Mouse (Mus musculus) midbrain, embryonic 12.5 days (tissue): ENCODE measurements around the gene Gdf15. TPM values are rescaled to one million over a fixed set of nuclear protein-coding genes. Genes with fewer than 3 reads are reported as not detected.

ENCODE experiments used
- ATAC-seq: fragments of 200-750 bp; cut with Nextera tagmentation; 2 replicates; pipeline ENCODE4 v1.8.0; 2017; ENCODE audit warnings: low read depth, moderate TSS enrichment, moderate library complexity; ENCODE audit not compliant: low FRiP score
- H3K27ac ChIP-seq: fragments of 300-500 bp; sonication (generic); replicated peaks from 2 replicates; pipeline ENCODE4 v1.5.1; 2016; ENCODE audit warnings: mild to moderate bottlenecking
- H3K27me3 ChIP-seq: fragments of 300-500 bp; sonication (generic); 2 replicates; pipeline ENCODE4 v1.6.1; 2016; ENCODE audit warnings: mild to moderate bottlenecking
- H3K36me3 ChIP-seq: fragments of 300-500 bp; sonication (generic); 2 replicates; pipeline ENCODE4 v1.6.1; 2016
- H3K4me1 ChIP-seq: fragments of 300-500 bp; sonication (generic); 2 replicates; pipeline ENCODE4 v1.6.1; 2016
- H3K4me2 ChIP-seq: fragments of 300-500 bp; sonication (generic); replicated peaks from 2 replicates; pipeline ENCODE4 v1.6.1; 2016; ENCODE audit warnings: mild to moderate bottlenecking, moderate library complexity
- H3K4me3 ChIP-seq: fragments of 300-500 bp; sonication (generic); 2 replicates; pipeline ENCODE4 v1.5.1; 2016; ENCODE audit warnings: mild to moderate bottlenecking
- H3K9ac ChIP-seq: fragments of 300-500 bp; sonication (generic); replicated peaks from 2 replicates; pipeline ENCODE4 v1.6.1; 2016; ENCODE audit warnings: mild to moderate bottlenecking, moderate library complexity
- H3K9me3 ChIP-seq: fragments of 300-500 bp; sonication (generic); 2 replicates; pipeline ENCODE4 v1.6.1; 2016; ENCODE audit warnings: mild to moderate bottlenecking
- WGBS: fragments of 180-500 bp; shearing (Covaris S2); methylation state at CpG from one replicate; pipeline ENCODE4 v1.1.7; 2016; 5-methylcytosine and 5-hydroxymethylcytosine counted together
- polyA plus RNA-seq: library from polyadenylated mRNA; unstranded; fragments of >200 nt; fragmentation: Nextera tagmentation; extraction: Ambion mirVana; gene quantifications from 2 replicates; pipeline ENCODE4 v1.2.1, GENCODE M21; 2016

Gdf15 gene
- polyA plus RNA-seq, 1 experiment from 2014 or later: not detected

DNA sequence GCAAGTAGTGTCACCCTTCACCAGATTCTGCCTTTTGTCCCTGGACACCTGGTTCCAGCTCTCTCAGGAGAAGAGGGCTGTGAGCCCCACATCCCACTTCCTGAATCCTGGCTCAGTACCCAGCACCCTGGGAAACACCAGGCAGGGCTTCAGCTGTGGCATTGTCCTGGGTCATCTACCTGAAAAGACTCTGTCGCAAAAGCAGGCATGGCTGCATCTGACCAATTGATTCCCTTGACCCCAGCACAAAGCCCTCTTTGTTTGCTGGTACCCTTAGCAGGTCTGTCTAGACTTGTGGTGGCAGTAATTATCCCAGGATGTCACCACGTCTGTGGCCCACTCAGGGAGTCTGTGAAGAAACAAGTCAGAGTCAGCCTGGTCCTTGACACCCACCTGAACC is 23.2 kb upstream of the Gdf15 start:
- ATAC-seq: no peak
- peaks cover 28% of the 10 kb centered on the region for H3K36me3 ChIP-seq
- no peaks in the 10 kb centered on the region for H3K27me3 ChIP-seq
- H3K4me1 ChIP-seq: peaks cover 60% of the 10 kb centered on the region
- H3K4me2 ChIP-seq: no peak overlapping the region; the same call in 1 of the 2 replicates
- peak overlapping the region; percentile 96 for H3K27ac ChIP-seq
- no peak overlapping the region for H3K4me3 ChIP-seq
- H3K9me3 ChIP-seq: no peaks in the 10 kb centered on the region
- 9% methylated on average over 2 of the region's 2 CpGs for WGBS
- no peak overlapping the region for H3K9ac ChIP-seq

- Histone ChIP-seq H3K9me3 (no peaks in the 10 kb centered on the region), H3K36me3 (peaks cover 39% of the 10 kb centered on the region), H3K4me1 (peaks cover 60% of the 10 kb centered on the region), H3K27ac (0 out of 2 replicates have a peak overlapping the region, but pooled peaks have one; percentile 11), H3K4me3 (no peak overlapping the region), H3K4me2 (no peak overlapping the region), H3K9ac (no peak overlapping the region), H3K27me3 (no peaks in the 10 kb centered on the region)
- ATAC-seq: no peak
- WGBS: 62% methylated on average over 1 of the region's 1 CpGs
Observed at GRCm38 (mm10) chr8:70654121-70654520, 21.9 kb upstream of the Gdf15 start.

- Histone ChIP-seq H3K4me1 (peaks cover 56% of the 10 kb centered on the region), H3K4me2 (no peak overlapping the region), H3K36me3 (peaks cover 39% of the 10 kb centered on the region), H3K4me3 (no peak overlapping the region), H3K27ac (peak overlapping the region; percentile 25; the same call in 1 of the 2 replicates), H3K9me3 (no peaks in the 10 kb centered on the region), H3K27me3 (no peaks in the 10 kb centered on the region), H3K9ac (no peak overlapping the region)
- no peak for ATAC-seq
- 47% methylated on average over 2 of the region's 2 CpGs for WGBS
Observed at GRCm38 (mm10) chr8:70653226-70653625, 21.0 kb upstream of the Gdf15 start.

DNA sequence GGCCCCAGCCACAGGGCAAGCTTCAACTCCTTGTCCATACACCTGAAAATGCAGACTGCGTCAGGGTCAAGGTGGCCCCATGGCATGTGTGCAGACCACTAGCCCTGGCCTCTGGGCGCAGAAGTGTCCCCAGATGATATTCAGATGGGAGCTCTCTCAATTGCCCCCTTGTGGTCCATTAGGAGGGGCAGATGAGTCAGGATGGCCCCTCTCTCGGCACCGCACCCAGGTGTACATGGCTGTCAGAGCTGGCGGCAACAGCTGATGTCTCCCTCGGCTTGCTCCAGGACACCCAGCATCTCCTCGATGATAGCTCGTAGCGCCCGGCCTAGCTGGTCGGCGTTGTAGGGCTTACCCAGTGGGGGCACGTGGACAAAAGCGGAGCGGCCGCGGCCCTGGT is 18.1 kb upstream of the Gdf15 start:
- no peaks in the 10 kb centered on the region for H3K27me3 ChIP-seq
- 93% methylated on average over 17 of the region's 17 CpGs for WGBS
- H3K4me1 ChIP-seq: peaks cover 37% of the 10 kb centered on the region
- H3K4me2 ChIP-seq: no peak overlapping the region
- H3K9ac ChIP-seq: no peak overlapping the region
- 0 out of 2 replicates have a peak overlapping the region, but pooled peaks have one; percentile 6 for H3K27ac ChIP-seq
- no peak for ATAC-seq
- H3K4me3 ChIP-seq: no peak overlapping the region
- H3K9me3 ChIP-seq: no peaks in the 10 kb centered on the region
- H3K36me3 ChIP-seq: peaks cover 39% of the 10 kb centered on the region

DNA sequence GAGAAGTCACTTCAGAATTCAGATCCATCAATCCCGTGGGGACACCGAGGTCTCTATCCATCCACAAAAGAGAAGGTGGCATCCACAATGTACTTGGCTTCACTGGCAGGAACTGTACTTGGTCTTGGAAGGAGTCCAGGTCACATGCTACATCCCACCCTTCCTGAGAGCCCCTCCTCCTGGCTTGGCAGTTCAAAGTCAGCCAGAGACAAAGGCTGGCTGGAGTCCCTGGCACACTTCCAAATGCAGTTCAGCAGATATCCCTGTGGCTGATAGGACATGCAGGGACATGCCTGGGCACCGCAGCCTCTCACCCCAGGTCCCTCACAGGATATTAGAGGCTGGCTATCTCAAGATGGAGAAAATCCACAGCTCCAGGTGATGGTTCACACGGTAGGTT is 17.1 kb upstream of the Gdf15 start:
- Histone ChIP-seq H3K9me3 (no peaks in the 10 kb centered on the region), H3K4me3 (no peak overlapping the region), H3K4me2 (no peak overlapping the region), H3K27ac (peak overlapping the region; percentile 66), H3K27me3 (no peaks in the 10 kb centered on the region), H3K9ac (no peak overlapping the region), H3K36me3 (peaks cover 35% of the 10 kb centered on the region), H3K4me1 (peaks cover 31% of the 10 kb centered on the region)
- ATAC-seq: peak; percentile 53
- 75% methylated on average over 4 of the region's 4 CpGs for WGBS

DNA sequence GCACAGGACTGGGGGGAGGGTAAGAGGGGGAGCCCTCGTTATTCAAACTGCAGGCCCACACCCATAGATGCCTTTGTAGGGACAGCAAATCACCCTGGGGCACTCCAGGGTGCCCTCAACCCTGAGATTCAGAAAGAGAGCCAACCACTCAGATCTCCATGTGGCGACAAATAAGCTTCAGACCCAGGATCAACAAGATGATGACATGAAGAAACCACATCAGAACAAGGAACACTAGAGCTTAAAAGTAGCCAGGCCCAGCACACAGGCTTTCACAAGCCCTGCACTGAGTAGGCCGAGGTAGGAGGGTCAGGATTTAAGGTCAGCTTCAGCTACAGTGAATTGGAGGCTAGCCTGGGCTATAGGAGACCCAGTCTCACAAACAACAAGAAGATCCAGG is 16.7 kb upstream of the Gdf15 start:
- Histone ChIP-seq H3K27ac (peak overlapping the region; percentile 66), H3K27me3 (no peaks in the 10 kb centered on the region), H3K9ac (no peak overlapping the region), H3K4me3 (no peak overlapping the region), H3K4me1 (peaks cover 31% of the 10 kb centered on the region), H3K36me3 (peaks cover 35% of the 10 kb centered on the region), H3K4me2 (no peak overlapping the region), H3K9me3 (no peaks in the 10 kb centered on the region)
- no peak for ATAC-seq
- WGBS: 62% methylated on average over 3 of the region's 3 CpGs

- WGBS: 55% methylated on average over 1 of the region's 1 CpGs
- Histone ChIP-seq H3K9ac (no peak overlapping the region), H3K36me3 (peaks cover 35% of the 10 kb centered on the region), H3K4me2 (no peak overlapping the region), H3K4me1 (peaks cover 27% of the 10 kb centered on the region), H3K9me3 (no peaks in the 10 kb centered on the region), H3K27ac (peak overlapping the region; percentile 66; the same call in 1 of the 2 replicates), H3K27me3 (no peaks in the 10 kb centered on the region), H3K4me3 (no peak overlapping the region)
- ATAC-seq: no peak
Observed at GRCm38 (mm10) chr8:70648164-70648442, 15.8 kb upstream of the Gdf15 start.

DNA sequence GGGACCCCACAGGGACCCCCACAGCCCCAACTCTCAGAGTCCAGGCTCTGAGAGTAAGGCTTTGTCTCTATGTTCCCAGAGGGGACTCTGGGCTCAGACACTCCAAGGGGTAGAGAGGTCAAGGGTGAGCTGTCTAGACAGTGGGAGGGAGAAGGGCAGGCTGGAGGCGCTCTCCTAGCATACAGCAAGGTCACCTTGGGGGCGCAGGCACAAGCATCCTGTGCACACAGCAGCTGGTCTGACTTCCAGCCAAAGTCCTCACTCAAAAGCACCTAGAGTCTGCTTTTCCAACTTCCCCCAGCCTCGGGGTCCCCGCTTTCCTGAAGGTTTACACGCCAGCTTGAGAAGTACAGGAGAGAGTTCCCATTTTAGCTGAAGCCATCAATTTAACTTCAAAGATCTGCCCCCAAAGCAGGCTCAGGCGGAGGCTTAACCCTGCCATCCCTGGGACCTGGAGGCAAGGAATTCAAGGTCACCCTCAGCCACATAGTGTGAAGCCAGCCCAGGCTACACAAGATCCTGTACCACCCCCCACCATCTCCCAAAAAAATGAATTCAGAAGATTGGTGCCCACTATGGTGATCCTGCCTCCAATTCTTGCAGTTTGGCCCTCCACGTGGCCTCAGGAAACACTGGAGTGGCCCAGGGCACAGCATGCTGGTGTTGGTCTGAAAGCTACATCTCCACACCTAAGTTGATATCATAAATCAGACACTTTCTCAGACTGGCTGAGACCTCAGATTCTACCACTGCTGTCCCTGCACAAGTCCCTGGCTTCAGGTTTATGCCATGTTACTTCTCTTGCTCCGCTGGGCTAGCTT is 15.3 kb upstream of the Gdf15 start:
- H3K27ac ChIP-seq: peak overlapping the region; percentile 61
- no peak overlapping the region for H3K4me3 ChIP-seq
- no peak overlapping the region for H3K4me2 ChIP-seq
- ATAC-seq: no peak
- H3K9ac ChIP-seq: 0 out of 2 replicates have a peak overlapping the region, but pooled peaks have one; percentile 24
- H3K9me3 ChIP-seq: no peaks in the 10 kb centered on the region
- WGBS: 58% methylated on average over 8 of the region's 8 CpGs
- peaks cover 31% of the 10 kb centered on the region for H3K36me3 ChIP-seq
- peaks cover 24% of the 10 kb centered on the region for H3K4me1 ChIP-seq
- no peaks in the 10 kb centered on the region for H3K27me3 ChIP-seq

DNA sequence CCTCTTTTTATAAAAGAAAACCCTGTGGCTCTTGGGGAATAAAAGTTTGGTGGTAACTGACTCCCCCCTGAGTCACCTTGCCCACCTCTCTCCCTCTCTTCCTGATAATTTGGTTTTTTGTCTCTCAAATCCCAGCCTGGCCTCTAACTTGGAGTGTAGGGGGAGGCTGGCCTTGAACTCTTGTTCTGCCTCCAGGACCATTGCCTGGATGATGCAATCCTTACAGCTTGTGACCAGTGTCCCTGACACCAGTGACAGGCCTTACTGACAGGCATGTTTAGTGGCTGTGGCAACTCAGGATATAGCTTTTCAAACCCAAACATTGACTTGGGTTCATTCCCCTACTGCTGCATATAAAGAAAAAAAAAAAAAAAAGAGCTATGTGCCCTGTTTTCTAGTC is 14.5 kb upstream of the Gdf15 start:
- H3K27ac ChIP-seq: peak overlapping the region; percentile 61
- no peaks in the 10 kb centered on the region for H3K27me3 ChIP-seq
- H3K9ac ChIP-seq: no peak overlapping the region
- H3K9me3 ChIP-seq: no peaks in the 10 kb centered on the region
- H3K4me2 ChIP-seq: no peak overlapping the region
- peaks cover 24% of the 10 kb centered on the region for H3K4me1 ChIP-seq
- ATAC-seq: no peak
- H3K4me3 ChIP-seq: no peak overlapping the region
- H3K36me3 ChIP-seq: peaks cover 24% of the 10 kb centered on the region

DNA sequence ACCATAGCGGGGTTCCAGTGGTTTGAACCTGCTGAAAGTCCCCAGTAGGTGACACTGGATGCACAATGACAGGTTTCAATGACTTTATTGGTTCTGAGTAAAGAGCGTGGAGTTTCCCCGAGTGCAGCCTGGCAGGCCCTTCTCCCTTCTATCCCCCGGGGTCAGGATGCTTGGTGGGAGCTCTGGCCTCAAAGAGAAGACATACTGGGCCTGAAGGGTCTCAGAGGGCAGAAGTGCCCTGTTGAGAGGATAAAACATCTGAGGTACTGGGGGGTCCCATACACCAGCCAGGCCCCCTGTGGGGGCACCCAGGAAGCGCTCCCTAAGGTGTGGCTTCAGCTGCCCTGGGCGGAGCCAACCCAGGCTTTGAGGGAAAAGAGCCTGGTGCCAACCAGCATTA is 14.1 kb upstream of the Gdf15 start:
- H3K27ac ChIP-seq: peak overlapping the region; percentile 8
- H3K9ac ChIP-seq: no peak overlapping the region
- WGBS: 75% methylated on average over 6 of the region's 6 CpGs
- H3K4me1 ChIP-seq: peaks cover 24% of the 10 kb centered on the region
- H3K9me3 ChIP-seq: no peaks in the 10 kb centered on the region
- H3K4me2 ChIP-seq: no peak overlapping the region
- no peaks in the 10 kb centered on the region for H3K27me3 ChIP-seq
- H3K4me3 ChIP-seq: no peak overlapping the region
- peaks cover 20% of the 10 kb centered on the region for H3K36me3 ChIP-seq
- no peak for ATAC-seq

- Histone ChIP-seq H3K4me3 (no peak overlapping the region), H3K4me2 (no peak overlapping the region), H3K9ac (peak overlapping the region; percentile 8; the same call in 1 of the 2 replicates), H3K4me1 (peaks cover 24% of the 10 kb centered on the region), H3K36me3 (peaks cover 13% of the 10 kb centered on the region), H3K9me3 (no peaks in the 10 kb centered on the region), H3K27me3 (no peaks in the 10 kb centered on the region), H3K27ac (peak overlapping the region; percentile 8; the same call in 1 of the 2 replicates)
- WGBS: 68% methylated on average over 17 of the region's 17 CpGs
- no peak for ATAC-seq
Observed at GRCm38 (mm10) chr8:70645501-70646224, 13.4 kb upstream of the Gdf15 start.

GRCm38 (mm10) chr8:70644065-70644464 is 11.8 kb upstream of the Gdf15 start:
- H3K27ac ChIP-seq: no peak overlapping the region
- peaks cover 15% of the 10 kb centered on the region for H3K4me1 ChIP-seq
- H3K36me3 ChIP-seq: no peaks in the 10 kb centered on the region
- H3K9me3 ChIP-seq: no peaks in the 10 kb centered on the region
- no peak overlapping the region for H3K9ac ChIP-seq
- no peak overlapping the region for H3K4me3 ChIP-seq
- WGBS: 89% methylated on average over 2 of the region's 2 CpGs
- no peak for ATAC-seq
- no peak overlapping the region for H3K4me2 ChIP-seq
- H3K27me3 ChIP-seq: no peaks in the 10 kb centered on the region
